Mouse (Mus musculus): ENCODE data around the gene Ddx28.
"Not testable (repeated sequence)": the region's sequence is repeated elsewhere in the genome, so short reads cannot be mapped to it uniquely, and the experiment has no call there.

GRCm38 (mm10) chr8:106012203-106012602 lies 521 bp upstream of the Ddx28 start:
- not testable (repeated sequence) for TF ChIP-seq CTCF (IDR thresholded peaks at IDR 0.05; ENCODE audit: control insufficient read depth, insufficient read depth, insufficient read length); MAX (IDR thresholded peaks at IDR 0.05); CEBPB (IDR thresholded peaks at IDR 0.05; ENCODE audit: low read depth)

Data from C2C12 (cell line).